Mouse (Mus musculus) stomach, embryonic 14.5 days (tissue): ENCODE data around the gene S100a5. TPM values are rescaled to one million over a fixed set of nuclear protein-coding genes. Genes with fewer than 3 reads are reported as not detected.
A peak's percentile ranks its signal among the peaks of the same experiment; 100 is the strongest.

Experiments
- ATAC-seq: fragments of 200-750 bp; cut with Nextera tagmentation; 2 replicates; pipeline ENCODE4 v1.8.0; 2017; ENCODE audit warnings: low read depth, moderate TSS enrichment; ENCODE audit not compliant: insufficient number of reproducible peaks, insufficient read depth, low FRiP score
- H3K27ac ChIP-seq: fragments of 300-500 bp; sonication (generic); 2 replicates; pipeline ENCODE4 v1.5.1; 2014; ENCODE audit warnings: mild to moderate bottlenecking, low read length, moderate library complexity, mixed read lengths
- H3K27me3 ChIP-seq: fragments of 300-500 bp; sonication (generic); 2 replicates; pipeline ENCODE4 v1.6.1; 2014; ENCODE audit warnings: low read length, control low read depth, mixed read lengths; ENCODE audit not compliant: control insufficient read depth, insufficient read depth
- H3K36me3 ChIP-seq: fragments of 300-500 bp; sonication (generic); 2 replicates; pipeline ENCODE4 v1.6.1; 2014; ENCODE audit warnings: mild to moderate bottlenecking, control low read depth, low read length, moderate library complexity, mixed read lengths; ENCODE audit not compliant: control insufficient read depth, insufficient read depth
- H3K4me1 ChIP-seq: fragments of 300-500 bp; sonication (generic); 2 replicates; pipeline ENCODE4 v1.6.1; 2014; ENCODE audit warnings: low read length, control low read depth, mixed read lengths; ENCODE audit not compliant: control insufficient read depth, insufficient read depth
- H3K4me2 ChIP-seq: fragments of 300-500 bp; sonication (generic); replicated peaks from 2 replicates; pipeline ENCODE4 v1.6.1; 2014; ENCODE audit warnings: low read depth, low read length, control low read depth
- H3K4me3 ChIP-seq: fragments of 300-500 bp; sonication (generic); 2 replicates; pipeline ENCODE4 v1.5.1; 2014; ENCODE audit warnings: low read depth, low read length, control low read depth
- H3K9ac ChIP-seq: fragments of 300-500 bp; sonication (generic); replicated peaks from 2 replicates; pipeline ENCODE4 v1.6.1; 2014; ENCODE audit warnings: low read depth, mild to moderate bottlenecking, control low read depth, low read length, moderate library complexity, mixed read lengths
- H3K9me3 ChIP-seq: fragments of 300-500 bp; sonication (generic); 2 replicates; pipeline ENCODE4 v1.6.1; 2016; ENCODE audit warnings: low read depth, low read length, control low read depth; ENCODE audit not compliant: control insufficient read depth
- WGBS: fragments of 180-500 bp; shearing (Covaris S2); extraction: QIAGEN DNeasy Blood & Tissue Kit; methylation state at CpG from one replicate; pipeline ENCODE4 v1.1.7; 2014; 5-methylcytosine and 5-hydroxymethylcytosine counted together
- polyA plus RNA-seq: library from polyadenylated mRNA; unstranded; fragments of >200 nt; fragmentation: Nextera tagmentation; extraction: Ambion mirVana; gene quantifications from 2 replicates; pipeline ENCODE4 v1.2.1, GENCODE M21; 2014

The S100a5 gene
- 0.71 TPM in 1 of 2 replicates, not detected in the other for polyA plus RNA-seq

DNA sequence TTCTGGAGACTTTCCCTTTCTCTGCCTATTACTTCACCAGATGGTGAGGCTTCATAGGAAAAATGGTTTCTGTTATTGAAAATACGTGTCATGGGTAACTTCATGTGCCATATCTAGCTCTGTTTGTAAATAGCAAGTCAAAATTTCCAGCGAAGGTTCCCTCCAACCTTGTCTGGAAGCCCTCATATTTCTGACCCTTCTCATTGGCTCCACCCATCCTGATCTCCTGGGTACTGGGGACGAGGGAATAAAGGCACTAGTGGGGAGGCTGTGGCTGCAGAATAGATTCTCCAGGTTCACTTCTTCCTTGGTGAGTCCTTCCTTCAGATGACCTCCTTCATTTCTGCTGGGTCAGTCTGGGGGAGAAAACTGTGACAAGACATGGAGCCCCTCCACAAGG is at the start of gene S100a5:
Gene S100a5, plus strand, starts transcription at position 301 of the 400 bp plus-strand sequence.
- Histone ChIP-seq H3K36me3 (no peaks in the 10 kb centered on the region), H3K27me3 (no peaks in the 10 kb centered on the region), H3K4me2 (no peak within 1 kb of the TSS), H3K27ac (no peak within 1 kb of the TSS), H3K9ac (no peak within 1 kb of the TSS), H3K4me3 (no peak within 1 kb of the TSS), H3K9me3 (no peaks in the 10 kb centered on the region), H3K4me1 (peaks cover 25% of the 10 kb centered on the region)
- 53% methylated on average over 3 of the region's 3 CpGs for WGBS
- ATAC-seq, result no peak

- no peak within 1 kb of the TSS for H3K9ac ChIP-seq
- ATAC-seq, result no peak
- H3K36me3 ChIP-seq, result no peaks in the 10 kb centered on the region
- H3K27ac ChIP-seq, result no peak within 1 kb of the TSS
- H3K4me1 ChIP-seq, result no peaks in the 10 kb centered on the region
- no peak within 1 kb of the TSS for H3K4me2 ChIP-seq
- no peaks in the 10 kb centered on the region for H3K9me3 ChIP-seq
- 65% methylated on average over 6 of the region's 6 CpGs for WGBS
- no peaks in the 10 kb centered on the region for H3K27me3 ChIP-seq
- no peak within 1 kb of the TSS for H3K4me3 ChIP-seq
Measured at GRCm38 (mm10) chr3:90560008-90560628, 48.2 kb upstream of the S100a5 start, which contains the start of gene S100a3. S100a3 (plus strand) TSS chr3:90560578.

DNA sequence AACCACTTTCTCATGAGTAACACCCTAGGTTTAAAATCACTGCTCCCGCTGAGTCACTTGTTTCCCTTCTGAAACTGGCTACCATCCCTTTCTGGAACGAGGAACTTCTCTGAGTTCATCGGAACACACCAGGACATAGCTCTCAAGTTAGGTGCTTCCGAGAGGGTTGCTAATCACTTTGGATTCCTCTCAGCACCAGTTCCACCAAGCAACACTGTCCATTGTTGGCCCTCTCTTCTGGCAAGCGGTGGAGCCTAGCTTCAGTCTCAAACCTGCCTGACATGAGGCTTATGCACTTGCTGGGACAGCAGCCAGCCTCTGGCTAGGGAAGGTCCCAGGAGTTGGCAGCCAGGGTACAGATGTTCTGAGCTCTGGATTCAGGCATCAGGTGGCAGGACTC is 33.6 kb upstream of the S100a5 start:
- ATAC-seq, result no peak
- no peaks in the 10 kb centered on the region for H3K36me3 ChIP-seq
- H3K9ac ChIP-seq, result no peak overlapping the region
- no peak overlapping the region for H3K4me3 ChIP-seq
- H3K9me3 ChIP-seq, result no peaks in the 10 kb centered on the region
- 84% methylated on average over 5 of the region's 5 CpGs for WGBS
- no peak overlapping the region for H3K4me2 ChIP-seq
- H3K27me3 ChIP-seq, result no peaks in the 10 kb centered on the region
- no peaks in the 10 kb centered on the region for H3K4me1 ChIP-seq
- no peak overlapping the region for H3K27ac ChIP-seq

DNA sequence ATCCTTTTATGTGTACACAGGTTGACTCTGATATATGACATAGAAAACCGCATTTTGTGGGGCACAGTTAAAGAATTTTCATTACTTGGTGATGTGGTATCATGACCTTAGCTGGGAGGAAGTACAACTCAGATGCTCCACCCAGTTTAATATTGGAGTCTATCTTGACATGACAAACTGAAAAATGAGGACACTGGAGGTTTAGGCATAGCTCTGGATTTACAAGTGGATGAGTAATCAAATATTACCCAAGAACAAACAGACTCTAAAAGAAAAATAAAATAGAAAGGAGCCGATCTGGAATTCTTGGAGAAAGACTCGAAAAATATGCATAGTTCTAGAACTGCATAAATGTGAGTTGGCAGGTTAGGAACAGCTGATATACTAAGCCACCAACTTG is 33.0 kb upstream of the S100a5 start:
- no peak overlapping the region for H3K9ac ChIP-seq
- no peak overlapping the region for H3K4me3 ChIP-seq
- 68% methylated on average over 3 of the region's 3 CpGs for WGBS
- H3K27ac ChIP-seq, result no peak overlapping the region
- no peaks in the 10 kb centered on the region for H3K4me1 ChIP-seq
- no peaks in the 10 kb centered on the region for H3K36me3 ChIP-seq
- no peaks in the 10 kb centered on the region for H3K9me3 ChIP-seq
- no peak overlapping the region for H3K4me2 ChIP-seq
- H3K27me3 ChIP-seq, result no peaks in the 10 kb centered on the region
- ATAC-seq, result no peak

DNA sequence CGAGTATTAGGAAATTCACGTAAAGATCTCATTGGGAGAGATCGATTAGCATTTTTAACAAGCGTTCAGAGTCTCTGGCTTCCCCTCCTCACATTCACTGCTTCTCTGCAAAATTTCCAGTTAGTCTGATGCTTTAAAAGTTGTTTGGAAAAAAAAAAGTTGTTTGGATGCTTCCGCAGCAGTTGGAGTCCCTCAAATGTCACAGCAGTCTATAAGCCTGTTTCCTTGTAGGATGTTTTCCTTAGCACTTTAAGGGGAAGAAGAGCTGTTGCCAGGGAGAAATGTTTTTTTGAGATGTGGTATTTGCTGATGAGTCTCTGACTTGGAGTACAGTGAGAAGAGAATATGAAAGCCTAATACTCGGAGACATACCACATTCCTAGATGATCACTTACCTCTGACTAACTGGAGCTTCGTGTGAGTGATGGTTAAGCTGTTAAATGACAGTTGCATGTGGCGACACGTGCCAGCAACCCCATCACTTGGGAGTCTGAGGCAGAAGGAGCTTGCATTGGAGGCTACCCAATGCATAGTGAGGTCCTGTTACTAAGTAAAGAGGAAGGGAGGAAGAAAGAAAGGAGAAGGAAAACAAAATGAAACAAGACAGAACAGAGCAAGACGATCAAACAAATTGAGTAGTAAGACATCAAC is 31.8 kb upstream of the S100a5 start:
- Histone ChIP-seq H3K9ac (no peak overlapping the region), H3K9me3 (no peaks in the 10 kb centered on the region), H3K4me1 (no peaks in the 10 kb centered on the region), H3K36me3 (no peaks in the 10 kb centered on the region), H3K4me2 (no peak overlapping the region), H3K27me3 (no peaks in the 10 kb centered on the region), H3K27ac (peak overlapping the region; percentile 10; the same call in 1 of the 2 replicates), H3K4me3 (no peak overlapping the region)
- ATAC-seq, result no peak
- 68% methylated on average over 10 of the region's 10 CpGs for WGBS

DNA sequence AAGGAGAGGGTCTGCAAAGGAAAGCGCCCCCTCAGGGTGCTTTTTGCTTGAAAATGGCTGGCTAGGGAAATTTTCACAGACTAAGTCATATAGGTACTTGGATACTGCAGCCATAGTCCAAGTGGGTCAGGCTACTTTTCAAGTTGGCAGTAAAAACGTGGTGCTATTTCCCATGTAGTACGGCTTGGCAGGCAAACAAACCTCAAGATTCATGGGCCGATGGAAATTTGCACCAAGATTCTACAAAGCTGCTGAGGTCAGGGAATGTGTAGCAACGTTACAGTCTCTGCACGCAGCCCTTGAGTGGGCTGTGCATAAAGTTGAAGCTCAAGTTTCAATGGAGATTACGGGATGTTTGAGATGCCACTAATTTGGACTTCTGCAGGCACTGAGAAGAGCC is 28.9 kb upstream of the S100a5 start:
- H3K36me3 ChIP-seq, result no peaks in the 10 kb centered on the region
- 59% methylated on average over 7 of the region's 7 CpGs for WGBS
- H3K4me2 ChIP-seq, result no peak overlapping the region
- no peak for ATAC-seq
- no peaks in the 10 kb centered on the region for H3K9me3 ChIP-seq
- no peak overlapping the region for H3K27ac ChIP-seq
- H3K9ac ChIP-seq, result no peak overlapping the region
- no peak overlapping the region for H3K4me3 ChIP-seq
- H3K4me1 ChIP-seq, result no peaks in the 10 kb centered on the region
- no peaks in the 10 kb centered on the region for H3K27me3 ChIP-seq

DNA sequence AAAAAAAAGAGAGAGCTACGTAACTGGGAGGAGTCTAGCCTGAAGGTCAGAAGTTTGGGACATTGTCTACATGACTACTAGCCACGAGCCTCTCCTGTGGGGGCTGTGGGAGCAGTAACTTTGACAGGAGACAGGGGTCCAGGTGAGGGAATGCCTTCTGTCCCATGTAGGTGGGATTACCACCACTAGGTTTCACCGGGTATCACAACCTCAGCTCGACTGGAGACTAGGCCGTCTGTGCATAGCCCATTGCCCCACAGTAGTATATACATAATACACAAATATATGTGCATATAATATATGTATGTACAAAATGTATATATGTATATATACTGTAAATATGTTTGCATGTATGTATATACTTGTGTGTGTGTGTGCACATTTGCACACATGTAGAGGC is 27.2 kb upstream of the S100a5 start:
- Histone ChIP-seq H3K4me1 (no peaks in the 10 kb centered on the region), H3K4me3 (no peak overlapping the region), H3K27me3 (no peaks in the 10 kb centered on the region), H3K27ac (no peak overlapping the region), H3K36me3 (no peaks in the 10 kb centered on the region), H3K9me3 (no peaks in the 10 kb centered on the region), H3K9ac (no peak overlapping the region), H3K4me2 (no peak overlapping the region)
- WGBS, result 95% methylated on average over 5 of the region's 5 CpGs
- ATAC-seq, result no peak

- Histone ChIP-seq H3K27me3 (no peaks in the 10 kb centered on the region), H3K4me1 (no peaks in the 10 kb centered on the region), H3K4me3 (no peak overlapping the region), H3K27ac (no peak overlapping the region), H3K9me3 (no peaks in the 10 kb centered on the region), H3K9ac (no peak overlapping the region), H3K4me2 (no peak overlapping the region), H3K36me3 (no peaks in the 10 kb centered on the region)
- no peak for ATAC-seq
- WGBS, result 98% methylated on average over 1 of the region's 1 CpGs
Measured at GRCm38 (mm10) chr3:90582156-90582555, 26.2 kb upstream of the S100a5 start.
